Mouse (Mus musculus): ENCODE data around the gene Cntnap5c. TPM values are rescaled to one million over a fixed set of nuclear protein-coding genes. Genes with fewer than 3 reads are reported as not detected.

The Cntnap5c gene
- total and polyA plus RNA-seq, 3 experiments = not detected

DNA sequence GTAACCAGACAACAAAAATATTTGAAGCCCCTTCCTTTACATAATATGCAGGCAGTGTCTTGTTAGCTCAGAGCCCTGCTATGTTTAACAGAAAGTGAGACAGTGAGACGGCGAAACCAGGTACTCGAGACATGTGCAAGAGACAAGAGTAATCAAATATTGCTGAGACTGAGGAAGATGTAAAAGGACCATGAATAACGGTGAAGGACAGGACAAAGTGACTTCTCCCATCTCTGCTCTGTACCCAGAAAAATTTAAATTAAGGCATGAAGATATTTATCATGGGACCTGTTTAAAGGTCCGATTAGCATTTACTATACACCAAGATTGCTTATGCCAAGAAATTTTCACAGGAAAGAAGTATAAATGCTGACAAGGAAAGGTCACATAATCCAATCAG lies 233.5 kb downstream of the Cntnap5c start:
- H3K4me2 ChIP-seq (ENCODE audit: insufficient read depth, low read depth, poor library complexity, severe bottlenecking) = no peak overlapping the region
- TF ChIP-seq ETS1 (conservative IDR thresholded peaks at IDR 0.05; ENCODE audit: low read depth, low read length) (no peak), RAD21 (IDR thresholded peaks at IDR 0.05; ENCODE audit: low read depth, low read length) (no peak), USF2 (conservative IDR thresholded peaks at IDR 0.05; ENCODE audit: low read depth, low read length) (no peak), MEF2A (IDR thresholded peaks at IDR 0.05; ENCODE audit: borderline replicate concordance, low read depth, low read length) (no peak), ZNF384 (IDR thresholded peaks at IDR 0.05; ENCODE audit: low read depth, low read length) (no peak), JUND (conservative IDR thresholded peaks at IDR 0.05; ENCODE audit: low read depth, low read length) (no peak), NRF1 (IDR thresholded peaks at IDR 0.05; ENCODE audit: low read depth, low read length) (no peak)
- H3K4me3 ChIP-seq (replicated peaks in 1 of 3; ENCODE audit: low read depth in 2 of 3, low read length in 2 of 3, poor library complexity in 1 of 3) = no peak overlapping the region
- H3K4me1 ChIP-seq (ENCODE audit: control insufficient read depth in 1 of 2, insufficient read depth in 2 of 2) = no peaks in the 10 kb centered on the region
- dilution Hi-C loops (cut with MboI; ENCODE audit: extremely low pct_ligation_motif_present, extremely low pct_unique_long_range_greater_than_20kb, low sequenced_read_pairs) (no loop called here), in situ Hi-C loops (cut with MboI; ENCODE audit: low pct_ligation_motif_present, low pct_unique_long_range_greater_than_20kb, low sequenced_read_pairs) (no loop called here)
- no peak overlapping the region for H3K9ac ChIP-seq (ENCODE audit: insufficient read depth, low read depth)
- no peak overlapping the region for H3K27ac ChIP-seq (ENCODE audit: insufficient read depth, low read depth)
- no peaks in the 10 kb centered on the region for H3K79me2 ChIP-seq (replicated peaks; ENCODE audit: control insufficient read depth, extremely low read depth, insufficient read depth, poor library complexity, severe bottlenecking)
- H3K36me3 ChIP-seq (replicated peaks in 1 of 2; ENCODE audit: control insufficient read depth in 1 of 2, insufficient read depth in 1 of 2, low read length in 1 of 2) = no peaks in the 10 kb centered on the region
- DNase-seq (ENCODE audit: extremely low read depth) = no peak
- H3K9me3 ChIP-seq (replicated peaks; ENCODE audit: low read length) = no peaks in the 10 kb centered on the region
- H3K27me3 ChIP-seq (replicated peaks) = no peaks in the 10 kb centered on the region

- Histone ChIP-seq H3K9ac (ENCODE audit: insufficient read depth, low read depth) (no peak overlapping the region), H3K79me2 (replicated peaks; ENCODE audit: control insufficient read depth, extremely low read depth, insufficient read depth, poor library complexity, severe bottlenecking) (no peaks in the 10 kb centered on the region), H3K4me3 (replicated peaks in 1 of 3; ENCODE audit: low read depth in 2 of 3, low read length in 2 of 3, poor library complexity in 1 of 3) (no peak overlapping the region), H3K27ac (ENCODE audit: insufficient read depth, low read depth) (no peak overlapping the region), H3K4me2 (ENCODE audit: insufficient read depth, low read depth, poor library complexity, severe bottlenecking) (no peak overlapping the region), H3K4me1 (ENCODE audit: control insufficient read depth in 1 of 2, insufficient read depth in 2 of 2) (no peaks in the 10 kb centered on the region), H3K9me3 (replicated peaks; ENCODE audit: low read length) (no peaks in the 10 kb centered on the region), H3K36me3 (replicated peaks in 1 of 2; ENCODE audit: control insufficient read depth in 1 of 2, insufficient read depth in 1 of 2, low read length in 1 of 2) (no peaks in the 10 kb centered on the region), H3K27me3 (replicated peaks) (no peaks in the 10 kb centered on the region)
- in situ Hi-C loops (cut with MboI; ENCODE audit: low pct_ligation_motif_present, low pct_unique_long_range_greater_than_20kb, low sequenced_read_pairs) (no loop called here), dilution Hi-C loops (cut with MboI; ENCODE audit: extremely low pct_ligation_motif_present, extremely low pct_unique_long_range_greater_than_20kb, low sequenced_read_pairs) (no loop called here)
- DNase-seq (ENCODE audit: extremely low read depth) = no peak
- TF ChIP-seq RAD21 (IDR thresholded peaks at IDR 0.05; ENCODE audit: low read depth, low read length) = no peak
- TF ChIP-seq JUND (conservative IDR thresholded peaks at IDR 0.05; ENCODE audit: low read depth, low read length) = no peak
- TF ChIP-seq MAX (IDR thresholded peaks at IDR 0.05; ENCODE audit: low read length) = no peak
- no peak for TF ChIP-seq CHD1 (IDR thresholded peaks at IDR 0.05; ENCODE audit: low read depth, low read length)
- TF ChIP-seq PAX5 (IDR thresholded peaks at IDR 0.05; ENCODE audit: low read length) = no peak
- TF ChIP-seq CTCF (conservative IDR thresholded peaks at IDR 0.05 in 1 of 2, IDR thresholded peaks at IDR 0.05 in 1 of 2; ENCODE audit: low read depth in 2 of 2, low read length in 2 of 2) = no peak
- no peak for TF ChIP-seq ETS1 (conservative IDR thresholded peaks at IDR 0.05; ENCODE audit: low read depth, low read length)
- TF ChIP-seq SMC3 (IDR thresholded peaks at IDR 0.05; ENCODE audit: low read depth, low read length) = no peak
- TF ChIP-seq E2F4 (IDR thresholded peaks at IDR 0.05; ENCODE audit: insufficient replicate concordance, low read depth, low read length) = no peak
- no peak for TF ChIP-seq SIN3A (IDR thresholded peaks at IDR 0.05; ENCODE audit: low read length)
- no peak for TF ChIP-seq TBP (conservative IDR thresholded peaks at IDR 0.05; ENCODE audit: low read depth, low read length)
- no peak for TF ChIP-seq USF1 (IDR thresholded peaks at IDR 0.05; ENCODE audit: low read depth, low read length)
- no peak for TF ChIP-seq CHD2 (IDR thresholded peaks at IDR 0.05; ENCODE audit: low read length)
- no peak for TF ChIP-seq JUN (IDR thresholded peaks at IDR 0.05; ENCODE audit: insufficient read depth, low read depth, low read length)
- no peak for TF ChIP-seq ZKSCAN1 (IDR thresholded peaks at IDR 0.05; ENCODE audit: borderline replicate concordance, low read depth, low read length)
- TF ChIP-seq IRF4 (IDR thresholded peaks at IDR 0.05; ENCODE audit: low read depth, low read length) = no peak
These were observed 234.0 kb downstream of the Cntnap5c start for GRCm38 (mm10) chr17:58003322-58003721.

Measured in CH12.LX (cell line).